Mouse (Mus musculus) CD4-positive helper T cell, adult 2 months (primary cell): ENCODE measurements around the gene Med16.
A peak's percentile ranks its signal among the peaks of the same experiment; 100 is the strongest.
"Not testable (repeated sequence)": the region's sequence is repeated elsewhere in the genome, so short reads cannot be mapped to it uniquely, and the experiment has no call there.

Experiments
- DNase-seq: peaks from one replicate; pipeline ENCODE4 v3.0.0-alpha.2; 2012; ENCODE audit warnings: low read depth, missing footprints, low spot score

The Med16 gene

DNA sequence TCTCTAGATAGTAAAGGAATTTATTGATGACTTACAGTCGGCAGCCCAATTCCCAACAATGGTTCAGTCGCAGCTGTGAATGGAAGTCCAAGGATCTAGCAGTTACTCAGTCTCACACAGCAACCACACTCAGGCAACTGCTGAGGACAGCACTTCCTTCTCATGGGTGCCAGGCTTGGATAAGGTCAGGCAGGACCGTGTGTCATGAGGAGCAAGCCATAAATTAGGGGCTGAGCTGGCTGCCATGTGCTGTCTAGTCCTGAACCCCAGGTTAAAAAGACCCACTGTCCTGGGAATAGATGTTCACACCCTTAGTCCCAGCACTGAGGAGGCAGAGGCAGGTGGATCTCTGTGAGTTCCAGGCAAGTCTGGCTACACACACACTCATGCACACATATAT is 23.8 kb downstream of the Med16 start:
- DNase-seq, result not testable (repeated sequence)

DNA sequence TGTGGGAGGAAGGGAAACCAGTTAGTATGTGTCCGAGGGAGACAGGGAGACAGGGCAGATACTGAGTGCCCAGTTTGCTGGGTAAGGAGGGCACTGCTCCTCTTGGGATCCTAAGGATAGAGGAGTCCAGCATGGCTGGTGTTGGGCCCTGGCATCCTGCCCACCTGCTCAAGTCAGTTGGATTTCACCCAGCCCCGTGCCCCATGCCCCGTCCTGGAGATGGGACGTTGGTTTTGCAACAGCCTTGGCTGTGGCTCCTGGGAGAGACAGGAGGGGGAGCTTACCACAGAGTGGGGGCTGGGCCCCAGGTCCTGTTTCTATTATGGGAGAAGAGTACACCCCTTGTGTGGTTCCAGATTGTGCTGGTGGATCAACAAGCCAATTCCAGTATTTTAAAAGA is 24.3 kb downstream of the Med16 start:
- DNase-seq, result no peak

DNA sequence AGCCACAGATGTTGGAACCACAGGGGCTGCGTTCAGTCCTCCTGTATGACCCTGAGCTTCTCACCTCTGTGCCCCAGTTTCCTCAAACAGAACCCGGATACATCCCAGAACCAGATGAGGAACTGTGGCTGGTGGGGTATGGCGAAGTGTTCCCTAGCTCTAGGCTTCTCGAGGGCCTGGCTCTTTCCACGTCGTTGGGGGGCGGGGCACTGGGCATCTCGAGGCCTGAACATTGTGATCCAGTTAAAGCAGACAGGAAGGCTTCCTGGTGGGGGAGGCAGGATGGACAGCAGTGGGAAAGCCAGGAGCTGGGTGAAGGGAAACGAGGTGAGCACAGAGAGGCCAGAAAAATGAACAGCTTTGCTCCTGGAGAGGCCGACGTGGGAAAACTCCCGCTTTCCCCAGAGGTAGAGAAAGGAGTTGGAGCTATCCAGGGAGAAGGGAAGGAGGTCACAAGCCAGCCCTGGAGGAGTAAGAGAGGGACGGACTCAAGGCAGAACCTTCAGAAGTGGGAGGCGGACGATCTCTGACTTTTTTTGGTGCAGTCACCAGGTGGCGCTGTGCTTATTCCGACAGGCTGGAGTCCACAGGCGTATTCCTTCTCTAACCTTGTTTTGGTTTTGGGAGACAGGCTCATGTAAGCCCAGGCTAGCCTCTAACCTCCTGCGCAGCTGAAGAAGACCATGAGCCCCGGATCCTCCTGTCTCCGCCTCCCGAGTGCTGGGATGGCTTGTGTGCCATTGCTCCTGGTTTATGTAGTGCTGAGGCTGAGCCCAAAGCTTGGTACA is 25.2 kb downstream of the Med16 start:
- DNase-seq, result peak; percentile 73

DNA sequence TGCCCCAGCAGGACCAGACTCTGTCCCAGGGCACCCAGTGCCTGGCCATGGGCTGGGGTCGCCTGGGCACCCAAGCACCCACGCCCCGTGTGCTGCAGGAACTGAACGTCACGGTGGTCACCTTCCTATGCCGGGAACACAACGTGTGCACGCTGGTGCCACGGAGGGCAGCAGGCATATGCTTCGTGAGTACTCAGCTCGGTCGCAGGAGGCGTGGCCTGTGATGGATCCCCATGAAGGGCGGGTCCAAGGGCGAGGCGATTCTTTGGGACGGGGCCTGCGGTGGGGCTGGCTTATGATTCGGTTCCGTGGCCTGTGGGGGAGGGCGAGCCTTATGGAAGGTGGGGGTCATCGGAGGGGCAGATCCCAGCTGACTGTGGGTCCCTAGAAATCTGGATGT is 26.7 kb downstream of the Med16 start:
- no peak for DNase-seq

DNA sequence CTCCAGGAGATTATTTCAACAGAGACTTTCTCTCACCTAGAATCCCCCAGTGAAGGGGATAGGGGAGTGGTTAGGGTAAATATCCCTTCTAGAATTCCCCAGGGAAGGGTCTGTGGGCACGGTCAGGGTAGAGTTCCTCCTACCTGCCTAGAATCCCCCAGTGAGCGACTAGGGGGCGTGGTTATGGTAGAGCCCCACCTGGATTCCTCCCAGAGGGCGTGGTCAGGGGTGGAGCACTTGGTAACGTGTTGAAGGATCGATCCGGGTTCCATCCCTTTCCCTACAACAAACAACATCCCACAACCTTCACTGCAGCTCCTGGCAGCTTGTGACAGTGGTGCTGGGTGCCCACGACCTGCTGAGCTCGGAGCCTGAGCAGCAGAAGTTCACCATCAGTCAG is 28.0 kb downstream of the Med16 start:
- no peak for DNase-seq

DNA sequence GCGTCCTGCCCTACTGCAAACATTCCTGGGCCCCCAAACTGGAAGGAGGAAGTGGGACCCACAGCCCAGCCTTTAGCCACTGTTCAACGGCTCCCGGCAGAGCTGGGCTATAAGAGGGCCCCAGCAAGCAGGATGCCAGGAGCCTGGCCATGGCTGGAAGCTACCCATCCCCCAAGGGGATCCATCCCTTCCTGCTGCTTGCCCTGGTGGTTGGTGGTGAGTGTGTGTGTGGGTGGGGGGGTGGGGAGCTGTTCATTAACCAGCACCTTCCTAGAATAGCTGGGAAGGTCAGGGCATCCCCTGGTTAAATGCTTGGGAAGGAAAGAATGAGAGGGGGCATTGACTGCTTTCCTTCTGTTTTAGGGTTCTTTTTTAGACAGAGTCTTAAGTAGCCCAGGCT is 29.2 kb downstream of the Med16 start:
- no peak for DNase-seq

DNA sequence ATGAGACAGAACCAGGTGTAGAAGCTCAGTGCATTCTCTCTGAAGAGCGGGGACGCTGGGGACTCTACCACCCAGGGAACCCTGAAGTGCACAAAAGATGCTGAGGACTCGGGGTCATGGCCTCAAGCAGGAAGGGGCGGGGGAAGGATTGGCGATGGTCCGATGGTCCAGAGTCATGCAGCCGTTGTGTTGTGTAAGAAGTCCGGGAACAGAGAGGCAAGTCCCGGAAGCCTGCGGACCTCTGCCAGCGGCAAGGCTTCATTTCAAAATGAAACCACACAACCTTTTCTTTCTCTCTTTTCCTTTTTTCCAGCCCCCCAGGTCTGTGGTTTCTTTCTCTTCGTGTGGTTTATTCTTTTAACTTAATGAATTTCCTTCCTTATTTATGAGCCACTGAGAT is 31.0 kb downstream of the Med16 start:
- DNase-seq, result no peak

DNA sequence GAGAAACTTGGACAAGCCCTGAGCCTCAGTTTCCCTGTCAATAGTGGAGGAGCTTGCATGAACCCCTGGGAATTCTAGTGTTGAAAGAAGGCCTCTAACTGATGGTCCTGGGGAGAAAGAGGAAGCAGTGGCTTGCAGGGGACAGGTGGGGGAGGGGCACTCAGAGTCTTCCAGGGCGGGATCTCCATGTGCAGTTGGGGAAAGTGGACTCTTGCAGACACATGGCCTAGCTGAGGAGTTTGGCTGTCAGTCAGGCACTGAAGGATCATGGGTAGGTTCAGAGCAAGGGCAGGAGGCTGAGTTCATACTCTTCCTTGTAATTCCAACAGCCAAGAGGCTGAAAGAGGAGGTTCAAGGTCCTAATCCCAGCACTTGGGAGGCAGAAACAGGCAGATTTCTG is 31.5 kb downstream of the Med16 start:
- no peak for DNase-seq

DNA sequence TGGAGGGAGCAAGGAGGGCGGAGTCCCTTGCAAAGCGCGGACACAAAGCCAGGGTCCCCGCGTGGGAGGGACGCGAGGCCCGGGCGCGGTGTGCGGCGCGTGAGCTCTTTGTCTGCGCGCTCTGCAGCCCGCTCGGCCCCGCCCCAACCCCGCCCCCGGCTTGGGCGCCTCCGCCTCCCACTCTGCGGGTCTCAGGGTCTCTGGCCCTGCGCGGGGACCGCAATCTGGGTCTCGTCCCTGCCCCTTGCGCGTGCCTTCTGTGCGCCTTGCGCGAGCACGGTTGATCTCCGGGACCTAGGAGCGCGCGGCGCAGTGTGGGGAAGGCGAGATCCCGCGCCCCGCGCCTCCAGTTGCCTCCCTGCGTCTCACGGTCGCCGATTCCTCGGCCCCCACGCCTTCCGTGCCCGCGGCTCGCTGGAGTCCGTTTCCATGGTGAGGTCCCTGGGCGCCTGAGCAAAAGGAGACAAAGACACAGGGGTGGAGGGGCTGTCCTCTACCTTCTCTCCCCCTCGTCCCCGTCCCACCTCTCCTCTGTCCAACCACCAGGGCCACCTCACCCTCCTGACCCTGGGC is 34.3 kb downstream of the Med16 start, which contains the start of the genes Prtn3 and Plppr3:
Gene Prtn3, plus strand, starts transcription at position 187 of the 573 bp plus-strand sequence.
Gene Plppr3, minus strand, starts transcription at position 345 of the 573 bp plus-strand sequence.
- no peak for DNase-seq

DNA sequence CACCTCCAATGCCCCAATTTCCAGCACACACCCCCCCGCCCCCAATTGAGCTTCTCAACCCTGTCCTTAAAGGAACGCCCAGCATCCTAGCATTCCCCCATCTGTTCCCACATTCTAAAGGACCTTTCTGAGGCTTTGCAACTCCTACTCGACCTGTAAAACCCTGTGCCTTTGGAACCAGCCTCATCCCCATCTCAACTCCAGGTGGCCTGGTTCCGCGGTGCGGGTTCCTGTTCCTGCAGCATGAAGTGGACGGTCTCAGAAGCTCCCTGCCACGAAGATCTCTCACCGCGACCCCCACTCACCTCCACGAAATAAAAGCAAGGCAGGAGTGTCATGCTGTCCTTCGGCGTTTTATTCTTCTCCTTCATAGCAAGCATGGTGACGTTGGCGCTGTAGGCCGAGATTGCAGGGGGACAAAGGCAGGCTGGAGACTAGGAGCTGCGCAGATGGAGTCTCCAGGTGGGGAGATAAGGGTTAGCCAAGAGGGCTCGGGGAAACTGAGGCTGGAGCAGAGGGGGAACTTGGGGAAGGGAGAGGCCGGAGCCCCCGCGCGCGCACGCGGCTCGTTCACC is 34.9 kb downstream of the Med16 start:
- no peak for DNase-seq

DNA sequence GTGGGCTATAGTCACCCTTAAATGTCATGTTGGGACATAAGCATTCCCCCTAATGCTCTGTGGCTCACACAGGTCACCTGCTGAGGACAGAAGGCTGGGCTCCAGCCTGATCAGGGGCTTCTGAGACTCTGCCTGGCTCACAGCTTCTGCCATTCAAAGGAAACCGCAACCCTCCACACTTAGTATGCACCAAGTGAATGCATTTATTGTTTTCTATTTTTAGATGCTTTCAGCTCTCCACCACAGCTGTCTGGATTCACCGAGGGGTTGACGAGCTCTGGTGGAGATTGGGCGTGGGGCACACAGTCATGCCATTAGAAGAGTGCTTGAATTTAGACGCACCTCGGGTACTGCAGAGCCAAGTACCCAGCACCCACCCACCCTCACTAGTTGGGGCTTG is 35.4 kb downstream of the Med16 start:
- DNase-seq, result peak; percentile 16

DNA sequence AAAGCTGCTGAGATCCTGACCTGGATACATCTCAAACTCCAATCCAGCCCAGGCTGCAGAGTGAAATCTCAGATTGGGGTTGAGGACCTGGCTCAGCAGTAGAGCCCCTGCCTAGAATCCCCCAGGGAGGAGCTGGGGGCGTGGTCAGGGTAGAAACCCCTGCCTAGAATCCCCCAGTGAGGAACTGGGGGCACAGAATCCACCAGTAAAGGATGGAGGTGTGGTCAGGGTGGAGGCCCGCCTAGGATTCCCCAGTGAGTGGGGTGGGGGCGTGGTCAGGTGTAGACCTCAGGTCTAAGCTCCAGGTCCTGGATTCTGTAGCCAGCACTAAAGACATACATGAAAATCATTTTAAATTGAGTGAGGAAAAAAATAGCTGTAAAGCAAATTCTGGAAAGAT is 35.9 kb downstream of the Med16 start:
- no peak for DNase-seq

DNA sequence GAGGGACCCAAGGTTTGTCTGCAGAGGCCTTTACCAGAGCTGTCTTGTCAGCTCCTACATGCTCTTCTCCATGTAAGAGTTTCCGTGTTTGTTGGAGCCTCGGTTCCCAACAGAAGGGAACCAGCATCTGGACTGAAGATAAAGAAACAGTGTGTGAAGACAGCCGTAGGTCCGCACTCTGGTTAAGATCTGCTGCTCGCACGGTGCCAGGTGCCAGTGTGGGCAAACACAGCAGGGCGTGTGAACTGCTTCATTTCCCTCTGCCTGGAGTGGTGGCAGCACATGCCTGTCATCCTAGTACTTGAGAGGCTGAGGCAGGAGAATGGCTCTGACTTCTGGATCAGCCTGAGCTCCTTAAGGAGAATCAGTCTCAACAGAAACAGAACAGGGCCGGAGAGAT is 36.9 kb downstream of the Med16 start:
- no peak for DNase-seq

DNA sequence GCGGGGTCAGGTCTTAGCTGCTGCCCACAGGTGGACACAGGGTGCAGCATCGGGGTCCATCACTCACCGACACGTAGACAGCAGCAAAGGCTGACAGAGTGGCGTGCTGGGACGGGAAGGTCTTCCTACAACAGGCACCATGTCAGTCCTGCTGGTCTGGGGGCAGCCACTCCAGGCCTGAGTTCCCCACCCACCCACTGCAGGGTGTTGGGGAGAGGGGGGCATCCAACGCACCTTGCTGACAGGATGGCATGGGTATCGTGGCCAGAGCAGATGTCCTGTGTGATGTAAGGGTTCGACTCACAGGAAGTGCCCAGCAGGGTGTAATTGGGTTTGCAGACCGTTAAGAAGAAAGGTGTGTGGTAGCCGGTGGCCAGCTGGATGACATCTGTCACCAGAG is 42.1 kb downstream of the Med16 start:
- no peak for DNase-seq

DNA sequence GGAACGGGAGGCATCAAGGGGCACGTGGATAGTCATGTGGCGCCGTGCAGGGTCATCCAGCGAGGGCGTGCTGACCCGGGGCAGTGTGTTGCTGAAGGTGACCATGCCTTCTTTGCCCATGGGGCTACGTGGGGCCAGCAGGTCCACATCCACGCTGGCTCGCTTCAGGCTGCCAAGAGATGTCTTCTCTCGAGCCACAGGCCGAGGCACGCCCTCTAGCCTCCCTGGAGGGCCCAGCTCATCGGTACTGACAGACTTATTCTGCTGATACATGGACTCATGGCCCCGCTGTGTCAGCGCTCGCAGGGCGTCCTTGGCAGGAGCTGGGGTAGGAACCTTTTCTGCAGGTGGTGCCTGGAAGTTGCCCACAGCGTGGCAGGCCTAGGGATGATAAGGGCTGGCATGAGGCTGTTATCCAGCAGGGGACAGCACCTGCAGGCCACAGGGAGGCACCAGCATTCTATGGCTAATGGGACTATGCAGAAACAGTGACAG is 42.9 kb downstream of the Med16 start:
- DNase-seq, result no peak

DNA sequence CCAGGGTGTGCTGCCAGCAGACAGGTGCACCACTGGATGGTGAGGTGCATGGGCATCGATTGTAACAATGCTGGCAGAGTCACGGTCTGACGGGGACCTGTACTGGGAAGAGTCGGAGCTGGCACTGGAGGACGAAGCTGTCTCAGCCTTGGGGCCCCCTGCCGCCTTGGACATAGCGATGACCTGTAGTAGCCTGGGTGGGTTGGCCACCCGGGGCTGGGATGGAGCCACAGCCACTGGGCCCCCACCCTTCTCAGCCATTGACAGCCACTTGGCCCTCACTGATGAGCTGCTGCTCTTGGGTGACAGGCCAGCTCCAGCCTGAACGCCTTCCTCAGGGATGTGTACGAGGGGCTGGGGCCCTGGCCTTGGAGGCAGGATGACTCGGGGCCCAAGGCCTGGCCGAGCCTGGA is 43.5 kb downstream of the Med16 start:
- no peak for DNase-seq

DNA sequence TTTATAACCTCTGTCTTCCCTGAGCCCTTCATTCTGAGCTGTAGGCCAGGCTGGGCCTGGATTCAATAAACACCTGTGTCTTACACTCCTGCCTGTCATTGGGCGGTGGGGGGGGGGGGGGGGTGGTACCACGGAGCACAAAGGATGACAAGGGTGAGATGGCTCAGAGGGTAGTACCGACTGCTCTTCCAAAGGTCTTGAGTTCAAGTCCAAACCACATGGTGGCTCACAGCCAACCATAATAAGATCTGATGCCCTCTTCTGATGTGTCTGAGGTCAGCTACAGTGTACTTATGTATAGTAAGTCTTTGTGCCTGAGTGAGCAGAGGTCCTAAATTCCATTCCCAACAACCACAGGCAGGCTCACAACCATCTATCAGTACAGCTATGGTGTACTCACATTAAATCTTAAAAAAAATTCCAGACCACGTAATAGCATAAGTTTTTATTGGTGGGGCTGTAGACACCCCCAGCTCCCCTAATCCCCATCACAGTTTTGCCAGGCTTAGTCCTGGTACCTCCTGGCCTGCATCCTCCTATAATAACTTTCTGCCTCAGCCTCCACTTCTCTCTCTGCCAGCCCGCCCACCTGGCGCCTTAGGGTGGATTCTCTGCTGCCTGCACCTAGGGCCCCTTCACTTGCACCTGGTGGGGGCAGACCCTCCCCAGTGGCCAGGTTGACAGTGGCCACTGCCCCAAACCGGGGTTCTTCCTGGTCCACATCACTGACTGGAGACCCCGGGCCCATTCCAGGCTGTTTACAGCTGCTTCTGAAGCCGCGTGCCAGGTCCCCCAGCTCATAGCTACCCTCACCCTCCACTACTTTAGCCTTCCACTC is 44.2 kb downstream of the Med16 start:
- no peak for DNase-seq

DNA sequence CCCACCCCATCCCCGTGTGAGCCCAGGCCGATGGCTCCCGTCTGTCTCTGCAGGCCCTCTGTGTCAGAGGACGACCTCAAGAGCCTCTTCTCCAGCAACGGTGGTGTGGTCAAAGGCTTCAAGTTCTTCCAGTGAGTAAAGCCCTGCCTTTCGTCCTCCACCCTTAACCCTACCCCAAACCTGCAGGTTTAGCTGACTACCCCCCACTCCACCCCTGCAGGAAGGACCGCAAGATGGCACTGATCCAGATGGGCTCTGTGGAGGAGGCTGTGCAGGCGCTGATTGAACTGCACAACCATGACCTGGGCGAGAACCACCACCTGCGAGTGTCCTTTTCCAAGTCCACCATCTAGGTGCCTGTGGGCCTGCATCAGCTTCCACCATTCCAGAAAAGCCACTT is 45.8 kb downstream of the Med16 start:
- no peak for DNase-seq

DNA sequence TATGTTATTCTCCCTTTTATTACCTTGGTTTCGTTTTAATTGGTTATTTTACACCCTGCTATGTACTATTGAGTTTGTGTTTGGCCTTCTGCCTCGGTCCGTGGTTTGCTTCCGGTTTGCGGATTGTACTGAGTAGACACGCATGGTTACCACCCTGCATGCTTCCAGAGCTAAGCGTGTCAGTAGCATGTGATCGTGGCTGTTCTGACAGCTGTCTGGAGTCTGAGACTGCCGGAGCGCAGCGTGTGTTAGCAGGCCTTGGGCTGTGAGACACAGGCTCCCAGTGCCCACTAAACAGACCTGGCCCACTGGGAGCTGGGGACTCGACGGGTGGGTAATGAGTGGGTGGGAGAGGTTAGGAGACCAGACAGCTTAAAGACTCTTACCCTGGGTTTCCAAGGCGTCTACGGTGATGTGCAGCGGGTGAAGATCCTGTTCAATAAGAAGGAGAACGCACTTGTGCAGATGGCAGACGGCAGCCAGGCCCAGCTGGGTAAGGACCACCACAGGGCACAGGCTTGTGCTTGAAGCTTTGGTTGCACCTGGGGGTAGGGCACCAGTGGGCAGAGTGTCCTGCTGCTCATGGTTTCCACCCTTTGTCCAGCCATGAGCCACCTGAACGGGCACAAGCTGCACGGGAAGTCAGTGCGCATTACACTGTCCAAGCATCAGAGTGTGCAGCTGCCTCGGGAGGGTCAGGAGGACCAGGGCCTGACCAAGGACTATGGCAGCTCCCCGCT is 46.5 kb downstream of the Med16 start:
- DNase-seq, result no peak

DNA sequence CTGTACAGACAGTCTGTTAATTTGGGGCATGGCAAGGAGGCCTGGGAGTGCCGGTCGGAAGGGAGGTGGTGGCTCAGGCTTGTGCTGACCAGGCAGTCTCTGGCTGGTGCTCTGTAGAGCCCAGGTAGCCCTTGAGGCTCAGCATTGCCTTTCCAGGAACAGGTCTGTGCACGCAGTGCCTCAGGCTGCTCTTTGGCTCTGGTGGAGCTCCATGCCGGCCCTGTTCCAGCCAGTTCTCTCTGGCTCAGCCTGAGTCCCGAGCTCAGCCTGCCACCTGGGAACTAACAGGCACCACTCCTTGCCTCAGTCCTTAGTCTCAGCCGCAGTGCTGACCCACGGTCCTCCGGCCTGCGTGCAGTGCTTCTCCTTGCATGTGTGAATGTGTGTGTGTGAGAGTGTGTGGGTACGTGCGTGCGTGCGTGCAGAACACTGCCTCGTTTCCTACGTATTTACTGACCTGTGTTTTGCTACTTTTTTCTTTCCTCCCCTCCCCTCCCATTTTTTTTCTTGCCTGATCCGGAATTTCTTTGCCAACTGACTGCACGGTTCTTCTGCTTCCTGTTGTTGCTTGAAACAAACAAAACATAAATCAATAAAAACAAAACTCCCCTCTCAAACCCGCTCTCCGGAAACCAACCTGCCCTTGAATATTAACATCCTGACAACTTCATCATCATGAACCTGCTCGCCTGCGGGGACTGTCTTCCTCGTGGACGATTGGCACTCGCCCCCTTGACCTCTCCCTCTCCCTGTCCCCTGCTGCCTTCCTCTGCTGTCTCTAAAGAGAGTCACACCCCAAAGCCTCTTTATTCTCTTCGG is 47.3 kb downstream of the Med16 start:
- DNase-seq, result no peak
